Mouse (Mus musculus) intestine, embryonic 16.5 days (tissue): ENCODE measurements at regions not wholly inside any gene's neighbourhood (a gene's known extent, or its start where the extent isn't known, plus 50 kb on each side); places are given as distances from the start of the nearest gene placed in this dataset.

Experiments
- ATAC-seq: fragments of 200-750 bp; cut with Nextera tagmentation; 2 replicates; pipeline ENCODE4 v1.8.0; 2017; ENCODE audit warnings: moderate TSS enrichment, moderate library complexity
- H3K27ac ChIP-seq: fragments of 300-500 bp; sonication (generic); 2 replicates; pipeline ENCODE4 v1.5.1; 2014; ENCODE audit warnings: mild to moderate bottlenecking, low read length
- H3K27me3 ChIP-seq: fragments of 300-500 bp; sonication (generic); replicated peaks from 2 replicates; pipeline ENCODE4 v1.6.1; 2014; ENCODE audit warnings: low read length, control low read depth, mixed read lengths; ENCODE audit not compliant: control insufficient read depth, insufficient read depth
- H3K36me3 ChIP-seq: fragments of 300-500 bp; sonication (generic); 2 replicates; pipeline ENCODE4 v1.6.1; 2014; ENCODE audit warnings: low read length, control low read depth; ENCODE audit not compliant: control insufficient read depth, insufficient read depth
- H3K4me1 ChIP-seq: fragments of 300-500 bp; sonication (generic); 2 replicates; pipeline ENCODE4 v1.6.1; 2014; ENCODE audit warnings: low read length, control low read depth, mixed read lengths; ENCODE audit not compliant: control insufficient read depth, insufficient read depth
- H3K4me2 ChIP-seq: fragments of 300-500 bp; sonication (generic); 2 replicates; pipeline ENCODE4 v1.6.1; 2014; ENCODE audit warnings: low read depth, low read length, control low read depth
- H3K4me3 ChIP-seq: fragments of 300-500 bp; sonication (generic); 2 replicates; pipeline ENCODE4 v1.5.1; 2014; ENCODE audit warnings: mild to moderate bottlenecking, low read length
- H3K9ac ChIP-seq: fragments of 300-500 bp; sonication (generic); 2 replicates; pipeline ENCODE4 v1.6.1; 2014; ENCODE audit warnings: low read depth, low read length
- H3K9me3 ChIP-seq: fragments of 300-500 bp; sonication (generic); 2 replicates; pipeline ENCODE4 v1.6.1; 2016; ENCODE audit warnings: low read length, control low read depth; ENCODE audit not compliant: control insufficient read depth
- WGBS: fragments of 180-500 bp; shearing (Covaris S2); extraction: QIAGEN DNeasy Blood & Tissue Kit; methylation state at CpG from one replicate; pipeline ENCODE4 v1.1.7; 2014; 5-methylcytosine and 5-hydroxymethylcytosine counted together

- no peaks in the 10 kb centered on the region for H3K36me3 ChIP-seq
- ATAC-seq, result peak; percentile 69; the same call in 1 of the 2 replicates
- no peaks in the 10 kb centered on the region for H3K27me3 ChIP-seq
- no peak overlapping the region for H3K9ac ChIP-seq
- H3K4me2 ChIP-seq, result no peak overlapping the region
- WGBS, result 47% methylated on average over 11 of the region's 11 CpGs
- H3K27ac ChIP-seq, result no peak overlapping the region
- peaks cover 2% of the 10 kb centered on the region; the same call in 1 of the 2 replicates for H3K4me1 ChIP-seq
- H3K4me3 ChIP-seq, result no peak overlapping the region
- H3K9me3 ChIP-seq, result no peaks in the 10 kb centered on the region
Observed at GRCm38 (mm10) chr10:23052480-23053378, 232.8 kb upstream of the Tcf21 start.

DNA sequence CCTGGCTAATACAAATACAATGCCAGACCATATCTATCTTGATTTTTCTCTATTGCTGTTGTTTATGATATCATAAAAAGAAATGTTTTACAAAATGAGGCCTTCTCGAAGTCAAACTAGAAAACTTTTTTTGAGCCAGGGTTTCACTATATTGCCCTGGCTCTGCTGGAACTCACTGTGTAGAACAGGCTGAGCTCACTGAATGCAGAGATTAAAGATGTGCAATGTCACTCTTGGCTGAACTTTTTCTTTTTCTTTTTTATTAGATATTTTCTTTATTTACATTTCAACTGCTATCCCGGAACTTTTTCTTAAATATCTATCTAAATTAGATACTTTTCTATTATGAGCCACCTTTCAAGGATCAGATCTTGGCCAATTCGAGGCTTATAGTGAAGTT is 224.5 kb upstream of the Tcf21 start:
- H3K27ac ChIP-seq, result no peak overlapping the region
- no peak for ATAC-seq
- no peak overlapping the region for H3K9ac ChIP-seq
- no peak overlapping the region for H3K4me2 ChIP-seq
- no peaks in the 10 kb centered on the region for H3K4me1 ChIP-seq
- no peaks in the 10 kb centered on the region for H3K9me3 ChIP-seq
- no peak overlapping the region for H3K4me3 ChIP-seq
- no peaks in the 10 kb centered on the region for H3K36me3 ChIP-seq
- H3K27me3 ChIP-seq, result no peaks in the 10 kb centered on the region
- WGBS, result 73% methylated on average over 3 of the region's 3 CpGs

GRCm38 (mm10) chr10:23031491-23032126 is 211.6 kb upstream of the Tcf21 start:
- Histone ChIP-seq H3K27me3 (no peaks in the 10 kb centered on the region), H3K9me3 (no peaks in the 10 kb centered on the region), H3K27ac (no peak overlapping the region), H3K36me3 (no peaks in the 10 kb centered on the region), H3K4me1 (no peaks in the 10 kb centered on the region), H3K4me3 (no peak overlapping the region), H3K9ac (no peak overlapping the region), H3K4me2 (no peak overlapping the region)
- WGBS, result 73% methylated on average over 4 of the region's 4 CpGs
- no peak for ATAC-seq

- Histone ChIP-seq H3K36me3 (no peaks in the 10 kb centered on the region), H3K27ac (no peak overlapping the region), H3K9ac (no peak overlapping the region), H3K9me3 (no peaks in the 10 kb centered on the region), H3K4me3 (no peak overlapping the region), H3K4me1 (no peaks in the 10 kb centered on the region), H3K4me2 (no peak overlapping the region), H3K27me3 (no peaks in the 10 kb centered on the region)
- ATAC-seq, result no peak; the same call in 1 of the 2 replicates
- 59% methylated on average over 4 of the region's 4 CpGs for WGBS
Observed at GRCm38 (mm10) chr10:23027961-23028360, 208.0 kb upstream of the Tcf21 start.

DNA sequence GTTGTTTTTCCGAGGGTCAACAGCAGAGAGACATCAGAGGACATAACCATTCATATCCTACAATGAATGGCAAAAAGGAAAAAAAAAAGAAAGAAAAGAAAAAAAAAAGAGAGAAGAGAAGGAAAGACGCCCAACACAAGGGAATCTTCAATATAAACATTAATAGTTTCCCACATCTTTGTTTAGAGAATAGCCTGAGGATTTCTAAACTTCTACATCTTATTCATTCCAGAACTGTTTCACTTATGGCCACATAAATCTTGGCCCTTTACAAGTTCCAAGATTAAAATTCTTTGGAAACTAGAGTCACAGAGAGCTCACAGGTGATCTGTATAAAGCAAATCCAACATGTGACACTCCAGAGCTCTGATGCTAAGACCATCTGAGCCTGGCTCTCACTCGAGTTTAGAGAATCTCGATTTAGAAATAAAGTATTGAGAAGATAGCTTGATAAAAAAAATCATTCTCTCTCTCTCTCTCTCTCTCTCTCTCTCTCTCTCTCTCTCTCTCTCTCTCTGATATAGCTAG is 197.2 kb upstream of the Tcf21 start:
- H3K4me2 ChIP-seq, result no peak overlapping the region
- ATAC-seq, result peak; percentile 60; the same call in 1 of the 2 replicates
- no peaks in the 10 kb centered on the region for H3K27me3 ChIP-seq
- no peaks in the 10 kb centered on the region for H3K9me3 ChIP-seq
- WGBS, result 47% methylated on average over 4 of the region's 4 CpGs
- H3K4me1 ChIP-seq, result peaks cover 11% of the 10 kb centered on the region; the same call in 1 of the 2 replicates
- H3K27ac ChIP-seq, result peak overlapping the region; percentile 79
- H3K9ac ChIP-seq, result no peak overlapping the region
- no peak overlapping the region for H3K4me3 ChIP-seq
- no peaks in the 10 kb centered on the region for H3K36me3 ChIP-seq

GRCm38 (mm10) chr10:23015935-23016694 is 196.1 kb upstream of the Tcf21 start:
- no peaks in the 10 kb centered on the region for H3K9me3 ChIP-seq
- WGBS, result 43% methylated on average over 3 of the region's 3 CpGs
- no peaks in the 10 kb centered on the region for H3K36me3 ChIP-seq
- H3K4me2 ChIP-seq, result no peak overlapping the region
- peak overlapping the region; percentile 79 for H3K27ac ChIP-seq
- ATAC-seq, result 0 out of 2 replicates have a peak, but pooled peaks have one; percentile 13
- H3K4me3 ChIP-seq, result no peak overlapping the region
- H3K4me1 ChIP-seq, result peaks cover 11% of the 10 kb centered on the region; the same call in 1 of the 2 replicates
- no peaks in the 10 kb centered on the region for H3K27me3 ChIP-seq
- H3K9ac ChIP-seq, result no peak overlapping the region; the same call in 1 of the 2 replicates

- H3K4me1 ChIP-seq, result 0 out of 2 replicates have a peak, but pooled peaks cover 2% of the 10 kb centered on the region
- WGBS, result 40% methylated on average over 4 of the region's 4 CpGs
- H3K4me3 ChIP-seq, result no peak overlapping the region
- no peak overlapping the region for H3K4me2 ChIP-seq
- H3K36me3 ChIP-seq, result no peaks in the 10 kb centered on the region
- no peaks in the 10 kb centered on the region for H3K9me3 ChIP-seq
- peak; percentile 74 for ATAC-seq
- no peak overlapping the region for H3K27ac ChIP-seq
- H3K9ac ChIP-seq, result no peak overlapping the region
- H3K27me3 ChIP-seq, result no peaks in the 10 kb centered on the region
Observed at GRCm38 (mm10) chr10:23010715-23011114, 190.7 kb upstream of the Tcf21 start.

DNA sequence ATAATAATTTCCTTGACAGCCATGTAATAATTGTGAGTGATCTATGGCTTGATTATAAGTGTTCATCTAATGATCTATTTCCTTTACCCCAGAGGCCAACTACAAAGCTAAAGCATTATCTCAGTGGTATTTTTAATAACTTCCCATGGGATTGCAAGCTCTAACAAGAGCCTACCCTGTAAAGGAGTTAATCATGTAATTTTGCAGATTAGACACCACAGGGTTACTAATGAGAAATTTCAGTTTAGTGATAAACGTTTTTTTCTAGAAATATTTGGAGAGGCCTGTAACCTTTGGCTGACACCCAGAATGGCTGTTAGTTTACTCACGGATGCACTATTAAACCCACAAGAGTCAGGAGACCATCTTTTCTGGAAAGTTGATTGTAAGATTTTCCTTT is 190.2 kb upstream of the Tcf21 start:
- Histone ChIP-seq H3K36me3 (no peaks in the 10 kb centered on the region), H3K9ac (no peak overlapping the region), H3K27me3 (no peaks in the 10 kb centered on the region), H3K9me3 (no peaks in the 10 kb centered on the region), H3K4me1 (0 out of 2 replicates have a peak, but pooled peaks cover 2% of the 10 kb centered on the region), H3K4me3 (no peak overlapping the region), H3K27ac (no peak overlapping the region), H3K4me2 (no peak overlapping the region)
- 0 out of 2 replicates have a peak, but pooled peaks have one; percentile 28 for ATAC-seq
- WGBS, result 38% methylated on average over 2 of the region's 2 CpGs

- Histone ChIP-seq H3K9me3 (no peaks in the 10 kb centered on the region), H3K27me3 (no peaks in the 10 kb centered on the region), H3K4me3 (no peak overlapping the region), H3K36me3 (no peaks in the 10 kb centered on the region), H3K9ac (no peak overlapping the region), H3K4me2 (no peak overlapping the region), H3K27ac (no peak overlapping the region), H3K4me1 (no peaks in the 10 kb centered on the region)
- no peak for ATAC-seq
- 86% methylated on average over 1 of the region's 1 CpGs for WGBS
Observed at GRCm38 (mm10) chr10:23004768-23005167, 184.8 kb upstream of the Tcf21 start.
